Comparison of ENCODE assay signal across 7 mouse cellular contexts in genomic region chr13:44622661-44623355, GRCm38 (mm10).
DNase-seq lines count a peak whose midpoint lies in the region; ATAC-seq and TF ChIP-seq lines count a peak whose summit lies in the region.

No protein-coding gene starts in this region.

- TF ChIP-seq CTCF in kidney, adult 2 months (conservative IDR thresholded peaks at IDR 0.05; ENCODE audit: insufficient read depth, insufficient read length, low read depth, low read length): no peak

- H3K36me3 ChIP-seq in embryonic facial prominence, embryonic 14.5 days (ENCODE audit: control insufficient read depth, insufficient read depth, low read length): no peaks in the 10 kb centered on the region
- H3K36me3 ChIP-seq in kidney, adult 2 months (ENCODE audit: control insufficient read depth, insufficient read depth, low read length): no peaks in the 10 kb centered on the region
- no peaks in the 10 kb centered on the region for H3K36me3 ChIP-seq in midbrain, embryonic 13.5 days

- 29% methylated on average over 12 of the region's 12 CpGs for WGBS in embryonic facial prominence, embryonic 14.5 days
- 49% methylated on average over 12 of the region's 12 CpGs for WGBS in kidney, adult 2 months
- WGBS in midbrain, embryonic 13.5 days: 30% methylated on average over 12 of the region's 12 CpGs

- H3K4me2 ChIP-seq in embryonic facial prominence, embryonic 14.5 days (ENCODE audit: low read depth, low read length): no peak overlapping the region
- H3K4me2 ChIP-seq in midbrain, embryonic 13.5 days (replicated peaks): no peak overlapping the region

- no peaks in the 10 kb centered on the region for H3K9me3 ChIP-seq in embryonic facial prominence, embryonic 14.5 days (ENCODE audit: control insufficient read depth, low read length)
- no peaks in the 10 kb centered on the region for H3K9me3 ChIP-seq in midbrain, embryonic 13.5 days

- peak; percentile 77 for ATAC-seq in embryonic facial prominence, embryonic 14.5 days (ENCODE audit: low read depth)
- ATAC-seq in midbrain, embryonic 13.5 days: peak; percentile 45; the same call in 1 of the 2 replicates
- ATAC-seq in inflammation-experienced regulatory T-cells, adult 6 months: no peak

- no peaks in the 10 kb centered on the region for H3K27me3 ChIP-seq in embryonic facial prominence, embryonic 14.5 days (replicated peaks; ENCODE audit: control insufficient read depth, insufficient read depth, low read length)
- H3K27me3 ChIP-seq in kidney, adult 2 months (replicated peaks; ENCODE audit: control insufficient read depth, insufficient read depth, low read length): no peaks in the 10 kb centered on the region
- 0 out of 2 replicates have a peak, but pooled peaks cover 2% of the 10 kb centered on the region for H3K27me3 ChIP-seq in midbrain, embryonic 13.5 days

- H3K27ac ChIP-seq in embryonic facial prominence, embryonic 14.5 days (replicated peaks; ENCODE audit: low read depth, low read length): no peak overlapping the region
- H3K27ac ChIP-seq in kidney, adult 2 months (ENCODE audit: insufficient read depth, low read depth, low read length): peak overlapping the region; percentile 79
- H3K27ac ChIP-seq in midbrain, embryonic 13.5 days: no peak overlapping the region

- H3K4me1 ChIP-seq in embryonic facial prominence, embryonic 14.5 days (ENCODE audit: control insufficient read depth, insufficient read depth, low read length): peaks cover 8% of the 10 kb centered on the region
- peaks cover 3% of the 10 kb centered on the region; the same call in 1 of the 2 replicates for H3K4me1 ChIP-seq in kidney, adult 2 months (ENCODE audit: control insufficient read depth, insufficient read depth, low read length)
- H3K4me1 ChIP-seq in midbrain, embryonic 13.5 days (replicated peaks): peaks cover 20% of the 10 kb centered on the region

- TF ChIP-seq POLR2A in kidney, adult 2 months (IDR thresholded peaks at IDR 0.05; ENCODE audit: low read depth, low read length): no peak

- no peak overlapping the region for H3K9ac ChIP-seq in embryonic facial prominence, embryonic 14.5 days (ENCODE audit: low read depth, low read length)
- no peak overlapping the region for H3K9ac ChIP-seq in midbrain, embryonic 13.5 days (replicated peaks)

- DNase-seq in testis, postnatal 14 days (ENCODE audit: low spot score): peak; percentile 11
- no peak for DNase-seq in testis, postnatal 10 days (ENCODE audit: low spot score)
- peak; percentile 45 for DNase-seq in embryonic facial prominence, embryonic 14.5 days (ENCODE audit: low spot score)
- peak; percentile 89 for DNase-seq in kidney, adult 2 months
- DNase-seq in frontal cortex, adult 2 months (ENCODE audit: extremely low spot score in 1 of 2, low spot score in 1 of 2): no peak

- H3K4me3 ChIP-seq in embryonic facial prominence, embryonic 14.5 days (ENCODE audit: low read depth, low read length): no peak overlapping the region
- H3K4me3 ChIP-seq in kidney, adult 2 months (ENCODE audit: insufficient read depth, low read depth, low read length): no peak overlapping the region
- H3K4me3 ChIP-seq in midbrain, embryonic 13.5 days (replicated peaks): no peak overlapping the region

Comparison
In these comparisons a context has a peak if more than half of its experiments do, and no peak if none do; other contexts are left out.
1. DNase-seq: peak in testis, postnatal 14 days (single experiment), embryonic facial prominence, embryonic 14.5 days (single experiment) and kidney, adult 2 months (single experiment); none in testis, postnatal 10 days (single experiment) and frontal cortex, adult 2 months (0 of 2).